Mouse (Mus musculus) thymus, postnatal 0 days (tissue): ENCODE data around the gene Hsf2. TPM values are rescaled to one million over a fixed set of nuclear protein-coding genes. Genes with fewer than 3 reads are reported as not detected.
"Not testable (repeated sequence)": the region's sequence is repeated elsewhere in the genome, so short reads cannot be mapped to it uniquely, and the experiment has no call there.

Experiments used
- DNase-seq: peaks from one replicate; pipeline ENCODE4 v3.0.0-alpha.2; 2015; ENCODE audit warnings: low spot score
- polyA plus RNA-seq: library from polyadenylated mRNA; unstranded; fragments of >200 nt; fragmentation: Nextera tagmentation; extraction: Ambion mirVana; gene quantifications from 2 replicates; pipeline ENCODE4 v1.2.1, GENCODE M21; 2015

Gene Hsf2
- polyA plus RNA-seq, 1 experiment from 2014 or later, result 23.6 TPM

DNA sequence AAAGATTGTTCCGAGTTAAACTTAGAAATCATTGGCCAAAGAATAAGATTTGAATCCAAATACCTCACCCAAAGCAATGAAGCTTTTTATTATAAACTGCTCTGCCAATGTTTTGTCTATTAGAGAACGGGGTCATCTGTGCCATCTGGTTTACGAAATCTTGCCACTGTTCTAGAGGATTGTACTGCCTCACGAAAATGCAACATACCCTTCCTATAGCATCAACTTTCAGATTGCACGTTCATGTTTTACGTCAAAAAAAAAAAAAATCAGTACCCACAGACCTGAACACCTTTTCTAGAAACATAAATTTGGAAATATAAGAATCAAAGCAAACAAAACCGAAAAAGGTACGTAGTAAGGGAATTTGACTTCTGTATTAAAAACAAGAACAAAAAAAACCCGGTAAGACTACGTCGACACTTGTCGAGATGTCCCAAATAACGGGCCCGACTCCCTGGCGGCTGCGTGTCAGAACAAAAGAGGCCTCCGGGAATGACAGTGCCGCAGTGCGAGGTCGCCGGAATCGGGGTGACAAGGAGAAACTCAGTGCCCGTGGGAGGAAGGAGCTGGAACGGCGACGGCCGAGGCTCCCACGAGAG, 45.5 kb downstream of the Hsf2 start:
- DNase-seq, result no peak

DNA sequence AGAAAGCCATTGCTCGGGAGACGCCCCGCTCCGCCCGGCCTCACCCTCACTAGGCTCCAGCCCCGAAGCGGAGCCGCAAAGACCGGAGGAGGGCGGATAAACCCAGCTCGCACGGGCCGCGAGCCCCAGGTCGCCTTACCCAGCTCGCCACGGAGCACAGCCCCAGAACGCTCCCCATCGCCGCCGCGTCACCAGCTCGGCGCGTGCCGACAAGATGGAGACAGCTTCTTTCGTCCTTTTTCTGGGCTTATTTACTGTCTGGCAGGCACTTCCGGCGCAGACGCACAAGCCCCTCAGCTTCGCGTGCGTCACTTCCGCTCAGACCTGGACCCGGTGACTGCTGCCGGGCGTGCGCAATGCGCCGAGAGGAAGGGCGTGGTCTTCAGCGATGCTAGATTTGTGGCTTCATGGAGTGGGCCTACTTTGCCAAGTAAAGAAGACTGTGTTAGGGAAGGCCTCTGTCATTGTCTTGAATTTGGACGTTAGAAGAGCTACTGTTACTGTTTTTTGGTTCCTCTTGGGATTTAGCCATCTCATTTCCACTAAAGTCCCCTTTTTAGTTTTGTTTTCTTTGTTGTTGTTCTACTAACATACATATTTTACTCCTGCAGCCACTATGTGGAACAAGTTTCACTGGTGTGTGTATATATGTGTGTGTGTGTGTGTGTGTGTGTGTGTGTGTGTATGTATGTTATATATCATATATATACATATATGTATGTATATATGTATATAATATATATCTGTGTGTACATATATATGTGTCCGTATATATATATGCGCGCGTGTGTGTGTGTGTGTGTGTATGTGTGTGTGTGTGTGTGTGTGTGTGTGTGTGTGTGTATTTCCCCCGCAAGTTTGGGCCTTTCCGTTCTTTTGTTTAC, 46.3 kb downstream of the Hsf2 start, which contains the start of gene Serinc1:
TSS of gene Serinc1 (minus strand) at position 313 of the 884 bp plus-strand sequence.
- DNase-seq, result peak; percentile 97

DNA sequence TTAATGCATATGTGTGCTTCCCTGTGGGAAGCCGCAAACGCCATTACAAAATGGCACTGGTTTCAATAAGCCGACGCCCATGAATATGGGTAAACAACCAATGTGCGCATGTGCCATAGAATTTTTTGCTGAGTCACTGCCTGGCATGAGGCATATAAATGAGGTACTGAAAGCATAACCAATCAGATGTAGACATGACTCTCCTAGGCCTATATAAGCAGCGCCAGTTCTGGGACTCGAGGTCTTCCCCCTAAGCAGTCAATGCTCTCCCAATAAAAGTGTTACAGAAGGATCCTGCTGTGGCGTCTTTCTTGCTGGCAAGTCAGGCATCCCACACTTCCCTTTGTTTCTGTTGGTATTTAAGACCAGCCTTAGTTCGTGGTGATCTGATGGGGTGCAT, 57.7 kb downstream of the Hsf2 start:
- not testable (repeated sequence) for DNase-seq

DNA sequence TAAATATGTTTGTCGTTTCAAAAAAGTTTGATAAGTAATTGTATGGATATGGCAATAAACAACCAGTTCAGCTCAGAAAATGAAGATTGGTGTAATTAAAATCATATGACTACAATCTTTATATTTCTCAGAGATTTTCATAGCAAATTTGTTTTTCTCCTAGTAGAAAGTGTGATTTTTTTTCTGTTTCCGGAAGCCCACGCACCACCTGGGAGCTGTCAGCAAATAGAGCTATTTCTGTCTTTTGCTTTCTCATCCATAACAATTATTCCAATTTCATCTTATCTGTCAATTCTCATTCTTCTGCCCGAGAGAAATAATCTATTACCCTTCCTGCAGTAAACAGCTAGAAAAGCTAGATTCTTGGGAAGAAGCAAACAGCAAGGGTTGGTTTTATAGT, 63.4 kb downstream of the Hsf2 start:
- no peak for DNase-seq

DNA sequence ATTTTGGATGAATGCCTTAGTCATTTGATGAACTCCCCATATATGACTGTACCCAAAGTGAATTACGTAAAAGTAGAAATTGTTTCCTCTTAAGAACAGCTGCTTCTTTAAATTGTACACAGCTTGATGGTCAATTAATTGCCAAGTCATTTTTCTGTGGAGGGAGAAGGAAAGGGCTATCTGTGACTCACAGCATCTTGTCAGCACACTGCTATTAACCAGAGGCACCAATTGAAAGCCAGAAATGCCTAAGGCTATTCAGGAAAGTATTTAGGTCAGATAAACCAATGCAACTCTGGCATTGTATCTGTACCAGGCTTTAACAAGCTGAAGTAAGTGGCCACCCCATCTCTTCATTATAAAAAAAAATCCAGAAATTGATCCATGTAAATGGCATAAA, 67.5 kb downstream of the Hsf2 start:
- DNase-seq, result no peak

DNA sequence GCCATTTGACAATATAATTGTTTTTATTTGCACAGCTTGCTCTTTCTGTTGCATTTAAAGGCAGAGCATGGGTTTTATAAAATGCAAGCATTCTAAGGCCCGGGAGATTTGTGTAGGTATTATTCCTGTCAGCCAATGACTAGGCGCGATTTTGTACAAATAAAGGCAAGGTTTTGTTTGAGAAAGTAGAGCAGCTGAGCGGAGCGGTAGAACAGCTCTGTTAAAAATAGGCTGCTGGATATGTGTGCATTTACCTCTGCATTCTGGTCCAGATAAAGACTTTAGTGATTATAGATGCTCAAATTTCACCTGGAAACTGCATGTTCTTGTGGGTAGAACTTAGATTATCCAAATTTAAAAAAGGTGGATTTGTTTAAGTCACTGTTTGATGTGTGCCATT, 71.4 kb downstream of the Hsf2 start:
- no peak for DNase-seq

Other genes starting within 250 kb of the Hsf2 start
- gene Serinc1, start 46.1 kb downstream of the Hsf2 start, polyA plus RNA-seq, result 91.2 and 93.4 TPM in 2 replicates
- gene Pkib, start 145.6 kb downstream of the Hsf2 start, polyA plus RNA-seq, result 3.4 and 4.0 TPM in 2 replicates